Mouse (Mus musculus) liver, embryonic 12.5 days (tissue): ENCODE measurements around the gene Src. TPM values are rescaled to one million over a fixed set of nuclear protein-coding genes. Genes with fewer than 3 reads are reported as not detected.
A peak's percentile ranks its signal among the peaks of the same experiment; 100 is the strongest.

ENCODE experiments used
- ATAC-seq: fragments of 200-750 bp; cut with Nextera tagmentation; 2 replicates; pipeline ENCODE4 v1.8.0; 2017; ENCODE audit warnings: moderate number of reproducible peaks, mild to moderate bottlenecking, moderate library complexity
- H3K27ac ChIP-seq: fragments of 300-500 bp; sonication (generic); 2 replicates; pipeline ENCODE4 v1.5.1; 2016; ENCODE audit warnings: mild to moderate bottlenecking
- H3K27me3 ChIP-seq: fragments of 300-500 bp; sonication (generic); replicated peaks from 2 replicates; pipeline ENCODE4 v1.6.1; 2016; ENCODE audit warnings: mild to moderate bottlenecking, moderate library complexity
- H3K36me3 ChIP-seq: fragments of 300-500 bp; sonication (generic); 2 replicates; pipeline ENCODE4 v1.6.1; 2016; ENCODE audit warnings: mild to moderate bottlenecking, moderate library complexity
- H3K4me1 ChIP-seq: fragments of 300-500 bp; sonication (generic); 2 replicates; pipeline ENCODE4 v1.6.1; 2016
- H3K4me2 ChIP-seq: fragments of 300-500 bp; sonication (generic); 2 replicates; pipeline ENCODE4 v1.6.1; 2016; ENCODE audit warnings: mild to moderate bottlenecking, moderate library complexity
- H3K4me3 ChIP-seq: fragments of 300-500 bp; sonication (generic); 2 replicates; pipeline ENCODE4 v1.5.1; 2016; ENCODE audit warnings: mild to moderate bottlenecking, moderate library complexity
- H3K9ac ChIP-seq: fragments of 300-500 bp; sonication (generic); 2 replicates; pipeline ENCODE4 v1.6.1; 2016; ENCODE audit warnings: mild to moderate bottlenecking, moderate library complexity
- H3K9me3 ChIP-seq: fragments of 300-500 bp; sonication (generic); replicated peaks from 2 replicates; pipeline ENCODE4 v1.6.1; 2016; ENCODE audit warnings: mild to moderate bottlenecking, moderate library complexity
- WGBS: fragments of 180-500 bp; shearing (Covaris S2); methylation state at CpG from one replicate; pipeline ENCODE4 v1.1.7; 2016; ENCODE audit not compliant: insufficient replicate concordance; 5-methylcytosine and 5-hydroxymethylcytosine counted together
- polyA plus RNA-seq: library from polyadenylated mRNA; unstranded; fragments of >200 nt; fragmentation: Nextera tagmentation; extraction: Ambion mirVana; gene quantifications from 2 replicates; pipeline ENCODE4 v1.2.1, GENCODE M21; 2016

The Src gene
- polyA plus RNA-seq, 1 experiment from 2014 or later: 4.5 TPM

GRCm38 (mm10) chr2:157493240-157493639 is 75.0 kb downstream of the Src start:
- no peaks in the 10 kb centered on the region for H3K36me3 ChIP-seq
- H3K9ac ChIP-seq: no peak overlapping the region
- no peak overlapping the region for H3K4me3 ChIP-seq
- WGBS: 61% methylated on average over 3 of the region's 3 CpGs
- H3K4me2 ChIP-seq: no peak overlapping the region
- ATAC-seq: no peak
- peaks cover 27% of the 10 kb centered on the region for H3K27me3 ChIP-seq
- H3K27ac ChIP-seq: no peak overlapping the region
- no peaks in the 10 kb centered on the region for H3K4me1 ChIP-seq
- no peaks in the 10 kb centered on the region for H3K9me3 ChIP-seq

- H3K27me3 ChIP-seq: peaks cover 26% of the 10 kb centered on the region
- no peaks in the 10 kb centered on the region for H3K4me1 ChIP-seq
- no peaks in the 10 kb centered on the region for H3K9me3 ChIP-seq
- no peak overlapping the region for H3K27ac ChIP-seq
- H3K36me3 ChIP-seq: no peaks in the 10 kb centered on the region
- H3K9ac ChIP-seq: no peak overlapping the region
- no peak overlapping the region for H3K4me2 ChIP-seq
- no peak for ATAC-seq
- H3K4me3 ChIP-seq: no peak overlapping the region
- WGBS: 40% methylated on average over 4 of the region's 4 CpGs
Observed at GRCm38 (mm10) chr2:157498529-157498928, 80.3 kb downstream of the Src start.

GRCm38 (mm10) chr2:157500364-157500763 is 82.1 kb downstream of the Src start:
- WGBS: 15% methylated on average over 2 of the region's 2 CpGs

GRCm38 (mm10) chr2:157501324-157501723 is 83.1 kb downstream of the Src start:
- Histone ChIP-seq H3K4me1 (no peaks in the 10 kb centered on the region), H3K9me3 (no peaks in the 10 kb centered on the region), H3K4me3 (no peak overlapping the region), H3K27me3 (peaks cover 28% of the 10 kb centered on the region; the same call in 1 of the 2 replicates), H3K27ac (no peak overlapping the region), H3K36me3 (no peaks in the 10 kb centered on the region), H3K9ac (no peak overlapping the region), H3K4me2 (no peak overlapping the region)
- 62% methylated on average over 4 of the region's 4 CpGs for WGBS
- ATAC-seq: no peak

More at GRCm38 (mm10) chr2:157500364-157500763, 82.1 kb downstream of the Src start:
- no peaks in the 10 kb centered on the region for H3K36me3 ChIP-seq
- H3K9me3 ChIP-seq: no peaks in the 10 kb centered on the region
- H3K9ac ChIP-seq: no peak overlapping the region
- H3K4me2 ChIP-seq: no peak overlapping the region
- no peak overlapping the region for H3K27ac ChIP-seq
- no peaks in the 10 kb centered on the region for H3K4me1 ChIP-seq
- ATAC-seq: no peak
- H3K27me3 ChIP-seq: peaks cover 20% of the 10 kb centered on the region; the same call in 1 of the 2 replicates
- no peak overlapping the region for H3K4me3 ChIP-seq

- H3K9me3 ChIP-seq: no peaks in the 10 kb centered on the region
- peaks cover 26% of the 10 kb centered on the region; the same call in 1 of the 2 replicates for H3K27me3 ChIP-seq
- H3K4me2 ChIP-seq: no peak overlapping the region
- no peak overlapping the region for H3K27ac ChIP-seq
- ATAC-seq: no peak
- no peaks in the 10 kb centered on the region for H3K4me1 ChIP-seq
- 44% methylated on average over 14 of the region's 14 CpGs for WGBS
- H3K4me3 ChIP-seq: no peak overlapping the region
- H3K36me3 ChIP-seq: no peaks in the 10 kb centered on the region
- no peak overlapping the region for H3K9ac ChIP-seq
Observed at GRCm38 (mm10) chr2:157506779-157507178, 88.5 kb downstream of the Src start.

GRCm38 (mm10) chr2:157509182-157509581 is 90.9 kb downstream of the Src start:
- no peak for ATAC-seq

GRCm38 (mm10) chr2:157510031-157510430 is 91.8 kb downstream of the Src start:
- Histone ChIP-seq H3K27me3 (peaks cover 50% of the 10 kb centered on the region), H3K4me2 (no peak overlapping the region), H3K36me3 (no peaks in the 10 kb centered on the region), H3K9ac (no peak overlapping the region), H3K27ac (no peak overlapping the region), H3K4me3 (no peak overlapping the region), H3K9me3 (no peaks in the 10 kb centered on the region), H3K4me1 (no peaks in the 10 kb centered on the region)
- ATAC-seq: no peak
- 58% methylated on average over 4 of the region's 4 CpGs for WGBS

More at GRCm38 (mm10) chr2:157509182-157509581, 90.9 kb downstream of the Src start:
- Histone ChIP-seq H3K27ac (no peak overlapping the region), H3K4me2 (no peak overlapping the region), H3K4me3 (no peak overlapping the region), H3K36me3 (no peaks in the 10 kb centered on the region), H3K27me3 (peaks cover 46% of the 10 kb centered on the region), H3K9ac (no peak overlapping the region), H3K9me3 (no peaks in the 10 kb centered on the region), H3K4me1 (no peaks in the 10 kb centered on the region)
- 53% methylated on average over 5 of the region's 5 CpGs for WGBS

GRCm38 (mm10) chr2:157512859-157513258 is 94.6 kb downstream of the Src start:
- Histone ChIP-seq H3K4me1 (no peaks in the 10 kb centered on the region), H3K27me3 (peaks cover 27% of the 10 kb centered on the region), H3K36me3 (no peaks in the 10 kb centered on the region), H3K4me3 (no peak overlapping the region), H3K4me2 (no peak overlapping the region), H3K27ac (no peak overlapping the region), H3K9me3 (no peaks in the 10 kb centered on the region), H3K9ac (no peak overlapping the region)
- no peak for ATAC-seq
- WGBS: 74% methylated on average over 9 of the region's 9 CpGs

- 33% methylated on average over 9 of the region's 9 CpGs for WGBS
- Histone ChIP-seq H3K36me3 (no peaks in the 10 kb centered on the region), H3K27ac (no peak overlapping the region), H3K9ac (no peak overlapping the region), H3K27me3 (peaks cover 23% of the 10 kb centered on the region; the same call in 1 of the 2 replicates), H3K9me3 (no peaks in the 10 kb centered on the region), H3K4me2 (no peak overlapping the region), H3K4me3 (no peak overlapping the region), H3K4me1 (no peaks in the 10 kb centered on the region)
- ATAC-seq: peak; percentile 54; the same call in 1 of the 2 replicates
Observed at GRCm38 (mm10) chr2:157513737-157514208, 95.5 kb downstream of the Src start.

- ATAC-seq: no peak
- Histone ChIP-seq H3K4me1 (no peaks in the 10 kb centered on the region), H3K27me3 (peaks cover 24% of the 10 kb centered on the region; the same call in 1 of the 2 replicates), H3K27ac (no peak overlapping the region), H3K4me2 (no peak overlapping the region), H3K36me3 (no peaks in the 10 kb centered on the region), H3K4me3 (no peak overlapping the region), H3K9me3 (no peaks in the 10 kb centered on the region), H3K9ac (no peak overlapping the region)
- WGBS: 35% methylated on average over 4 of the region's 4 CpGs
Observed at GRCm38 (mm10) chr2:157514353-157514752, 96.1 kb downstream of the Src start.

GRCm38 (mm10) chr2:157517526-157517925 is 99.3 kb downstream of the Src start:
- H3K27me3 ChIP-seq: peaks cover 23% of the 10 kb centered on the region; the same call in 1 of the 2 replicates
- no peak for ATAC-seq
- H3K4me3 ChIP-seq: no peak overlapping the region
- no peaks in the 10 kb centered on the region for H3K4me1 ChIP-seq
- WGBS: 56% methylated on average over 6 of the region's 6 CpGs
- no peak overlapping the region for H3K9ac ChIP-seq
- H3K27ac ChIP-seq: no peak overlapping the region
- no peak overlapping the region for H3K4me2 ChIP-seq
- H3K9me3 ChIP-seq: no peaks in the 10 kb centered on the region
- H3K36me3 ChIP-seq: no peaks in the 10 kb centered on the region

- no peaks in the 10 kb centered on the region for H3K36me3 ChIP-seq
- H3K4me3 ChIP-seq: no peak overlapping the region
- no peak overlapping the region for H3K27ac ChIP-seq
- ATAC-seq: no peak
- peaks cover 15% of the 10 kb centered on the region; the same call in 1 of the 2 replicates for H3K27me3 ChIP-seq
- H3K9ac ChIP-seq: no peak overlapping the region
- H3K9me3 ChIP-seq: no peaks in the 10 kb centered on the region
- H3K4me1 ChIP-seq: no peaks in the 10 kb centered on the region
- 57% methylated on average over 7 of the region's 7 CpGs for WGBS
- no peak overlapping the region for H3K4me2 ChIP-seq
Observed at GRCm38 (mm10) chr2:157518451-157518850, 100.2 kb downstream of the Src start.

GRCm38 (mm10) chr2:157519452-157519851 is 101.2 kb downstream of the Src start:
- Histone ChIP-seq H3K27ac (no peak overlapping the region), H3K4me2 (no peak overlapping the region), H3K4me3 (no peak overlapping the region), H3K36me3 (no peaks in the 10 kb centered on the region), H3K9me3 (no peaks in the 10 kb centered on the region), H3K27me3 (0 out of 2 replicates have a peak, but pooled peaks cover 10% of the 10 kb centered on the region), H3K4me1 (no peaks in the 10 kb centered on the region), H3K9ac (no peak overlapping the region)
- 57% methylated on average over 6 of the region's 6 CpGs for WGBS
- no peak for ATAC-seq
